Mouse (Mus musculus) embryonic facial prominence, embryonic 14.5 days (tissue): ENCODE data around the gene Gpc1. TPM values are rescaled to one million over a fixed set of nuclear protein-coding genes. Genes with fewer than 3 reads are reported as not detected.
A peak's percentile ranks its signal among the peaks of the same experiment; 100 is the strongest.

Experiments used
- ATAC-seq: fragments of 200-750 bp; cut with Nextera tagmentation; 2 replicates; pipeline ENCODE4 v1.8.0; 2017; ENCODE audit warnings: low read depth, moderate number of reproducible peaks, moderate TSS enrichment
- DNase-seq: peaks from one replicate; pipeline ENCODE4 v3.0.0-alpha.2; 2015; ENCODE audit warnings: low spot score
- H3K27ac ChIP-seq: fragments of 300-500 bp; sonication (generic); replicated peaks from 2 replicates; pipeline ENCODE4 v1.5.1; 2014; ENCODE audit warnings: low read depth, mild to moderate bottlenecking, low read length, moderate library complexity
- H3K27me3 ChIP-seq: fragments of 300-500 bp; sonication (generic); replicated peaks from 2 replicates; pipeline ENCODE4 v1.6.1; 2014; ENCODE audit warnings: low read length; ENCODE audit not compliant: control insufficient read depth, insufficient read depth
- H3K36me3 ChIP-seq: fragments of 300-500 bp; sonication (generic); 2 replicates; pipeline ENCODE4 v1.6.1; 2014; ENCODE audit warnings: low read length, mixed read lengths; ENCODE audit not compliant: control insufficient read depth, insufficient read depth
- H3K4me1 ChIP-seq: fragments of 300-500 bp; sonication (generic); 2 replicates; pipeline ENCODE4 v1.6.1; 2014; ENCODE audit warnings: antibody characterized with exemption, low read length; ENCODE audit not compliant: control insufficient read depth, insufficient read depth
- H3K4me2 ChIP-seq: fragments of 300-500 bp; sonication (generic); 2 replicates; pipeline ENCODE4 v1.6.1; 2014; ENCODE audit warnings: low read depth, mild to moderate bottlenecking, low read length, moderate library complexity, mixed read lengths
- H3K4me3 ChIP-seq: fragments of 300-500 bp; sonication (generic); 2 replicates; pipeline ENCODE4 v1.5.1; 2014; ENCODE audit warnings: low read depth, mild to moderate bottlenecking, low read length
- H3K9ac ChIP-seq: fragments of 300-500 bp; sonication (generic); 2 replicates; pipeline ENCODE4 v1.6.1; 2014; ENCODE audit warnings: low read depth, mild to moderate bottlenecking, low read length, moderate library complexity, mixed read lengths
- H3K9me3 ChIP-seq: fragments of 300-500 bp; sonication (generic); 2 replicates; pipeline ENCODE4 v1.6.1; 2016; ENCODE audit warnings: low read length; ENCODE audit not compliant: control insufficient read depth
- WGBS: fragments of 180-500 bp; shearing (Covaris S2); extraction: QIAGEN DNeasy Blood & Tissue Kit; methylation state at CpG from one replicate; pipeline ENCODE4 v1.1.7; 2014; 5-methylcytosine and 5-hydroxymethylcytosine counted together
- polyA plus RNA-seq: library from polyadenylated mRNA; unstranded; fragments of >200 nt; fragmentation: Nextera tagmentation; extraction: Ambion mirVana; gene quantifications from 2 replicates; pipeline ENCODE4 v1.2.1, GENCODE M21; 2014

The Gpc1 gene
- polyA plus RNA-seq, 1 experiment from 2014 or later, result 104 TPM

DNA sequence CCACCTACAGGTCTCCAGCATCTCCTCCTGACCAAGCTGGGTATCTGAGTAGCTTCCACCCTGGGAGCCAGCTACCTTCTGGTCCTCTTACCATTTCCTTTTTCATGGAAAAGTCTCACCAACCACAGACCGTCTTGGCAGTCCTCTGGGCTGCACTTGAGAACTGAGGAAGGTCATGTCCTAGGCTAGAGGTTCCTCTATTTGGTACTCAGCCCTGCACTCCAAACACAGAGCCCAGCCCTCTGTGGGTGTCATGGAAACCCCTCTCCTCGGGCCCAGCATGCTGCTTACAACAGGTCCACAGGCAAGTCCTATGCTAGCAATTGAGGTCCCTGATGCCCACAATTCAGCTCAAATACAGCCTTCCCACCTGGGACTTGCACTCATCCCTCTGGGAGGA lies 33.0 kb upstream of the Gpc1 start:
- 68% methylated on average over 2 of the region's 2 CpGs for WGBS
- no peak for ATAC-seq

DNA sequence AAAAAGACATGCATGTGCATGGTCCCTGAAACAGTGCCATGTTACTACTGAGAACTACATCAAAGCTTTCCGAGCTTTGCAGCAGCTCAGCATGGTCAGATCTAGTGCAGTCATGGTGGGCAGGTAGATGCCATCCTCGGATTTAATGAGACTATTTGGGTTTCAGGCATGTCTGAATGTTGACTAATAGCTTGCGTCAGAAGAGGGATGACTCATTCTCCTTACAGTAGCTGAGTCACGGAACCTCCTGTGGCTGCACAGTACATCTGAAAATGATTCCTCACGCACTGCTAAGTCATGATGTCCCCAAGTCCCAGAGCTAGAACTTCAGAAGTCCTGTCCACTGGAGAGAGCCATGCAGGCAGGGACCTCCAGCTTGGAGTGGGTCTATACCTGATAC lies 31.8 kb upstream of the Gpc1 start:
- Histone ChIP-seq H3K4me2 (no peak overlapping the region), H3K27me3 (no peaks in the 10 kb centered on the region), H3K36me3 (no peaks in the 10 kb centered on the region), H3K27ac (no peak overlapping the region), H3K4me1 (no peaks in the 10 kb centered on the region), H3K9me3 (no peaks in the 10 kb centered on the region), H3K9ac (no peak overlapping the region), H3K4me3 (no peak overlapping the region)
- ATAC-seq, result no peak
- DNase-seq, result no peak
- WGBS, result 71% methylated on average over 5 of the region's 5 CpGs

More for the DNA sequence above, 33.0 kb upstream of the Gpc1 start:
- DNase-seq, result no peak
- H3K27me3 ChIP-seq, result no peaks in the 10 kb centered on the region
- no peak overlapping the region for H3K4me2 ChIP-seq
- no peaks in the 10 kb centered on the region for H3K4me1 ChIP-seq
- no peak overlapping the region for H3K9ac ChIP-seq
- no peaks in the 10 kb centered on the region for H3K36me3 ChIP-seq
- H3K27ac ChIP-seq, result no peak overlapping the region
- no peak overlapping the region for H3K4me3 ChIP-seq
- H3K9me3 ChIP-seq, result no peaks in the 10 kb centered on the region

DNA sequence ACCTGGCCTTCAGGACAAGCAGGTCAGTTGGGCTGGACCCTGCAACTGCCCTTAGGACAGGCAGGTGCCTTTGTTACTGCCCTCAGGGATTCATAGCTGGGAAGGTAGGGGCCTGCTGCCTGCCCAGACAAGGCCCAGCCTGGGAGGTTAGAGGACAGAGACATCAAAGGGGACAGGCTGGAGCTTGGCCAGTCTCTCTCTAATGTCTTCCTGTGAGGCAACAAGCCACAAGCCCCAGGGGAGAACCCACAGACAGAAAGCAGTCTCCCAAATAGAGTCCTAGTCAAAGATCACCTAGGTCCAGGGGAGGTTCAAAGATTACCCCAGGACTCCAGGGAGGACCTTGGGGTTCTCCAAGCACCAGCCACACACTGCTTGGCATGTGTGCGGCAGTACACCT lies 29.1 kb upstream of the Gpc1 start:
- no peak for ATAC-seq

DNA sequence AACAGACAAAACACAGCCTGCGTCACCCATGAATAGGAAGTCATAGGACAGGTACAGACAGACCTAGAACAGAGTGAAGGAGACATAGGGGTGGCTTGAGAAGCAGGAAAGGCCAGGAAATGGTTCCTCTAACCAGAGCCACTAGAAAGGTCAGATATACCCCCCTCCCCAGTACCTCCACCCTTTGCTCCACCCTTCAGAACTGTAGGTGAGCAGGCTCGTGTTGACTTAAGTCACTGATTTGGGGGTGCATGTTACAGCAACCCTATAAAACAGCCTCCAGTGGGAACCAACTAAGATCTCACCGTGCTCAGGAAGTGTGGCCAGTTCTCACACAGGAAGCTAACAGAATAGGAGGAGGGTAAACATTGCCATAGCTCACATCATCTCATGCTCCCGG lies 28.1 kb upstream of the Gpc1 start:
- 77% methylated on average over 4 of the region's 4 CpGs for WGBS
- H3K4me2 ChIP-seq, result no peak overlapping the region

More for the DNA sequence above, 29.1 kb upstream of the Gpc1 start:
- Histone ChIP-seq H3K27me3 (no peaks in the 10 kb centered on the region), H3K4me3 (no peak overlapping the region), H3K4me1 (no peaks in the 10 kb centered on the region), H3K4me2 (no peak overlapping the region), H3K9me3 (no peaks in the 10 kb centered on the region), H3K36me3 (no peaks in the 10 kb centered on the region), H3K9ac (no peak overlapping the region), H3K27ac (no peak overlapping the region)
- DNase-seq, result no peak
- 100% methylated on average over 1 of the region's 1 CpGs for WGBS

DNA sequence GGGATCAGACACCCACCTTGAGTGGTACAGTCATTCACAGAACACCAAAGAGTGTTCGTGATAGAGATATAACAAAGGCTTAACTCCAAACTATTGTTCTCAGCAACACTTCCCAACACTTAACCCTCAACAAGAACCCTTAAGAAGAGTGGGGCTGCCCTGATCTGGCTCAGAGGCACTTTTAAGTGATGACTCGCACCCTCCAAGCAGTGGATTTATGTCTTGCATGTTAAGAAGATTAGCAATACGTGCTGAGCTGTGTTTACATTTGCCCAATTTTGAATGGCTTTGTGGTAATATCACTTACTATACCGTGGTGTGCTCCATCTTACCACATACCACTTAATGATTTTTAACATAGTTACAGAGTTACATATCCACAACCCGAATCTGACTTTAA lies 26.3 kb upstream of the Gpc1 start:
- no peak overlapping the region for H3K4me2 ChIP-seq
- H3K27me3 ChIP-seq, result no peaks in the 10 kb centered on the region
- no peak overlapping the region for H3K27ac ChIP-seq
- ATAC-seq (no peak), DNase-seq (no peak)
- no peak overlapping the region for H3K4me3 ChIP-seq
- peaks cover 8% of the 10 kb centered on the region; the same call in 1 of the 2 replicates for H3K9me3 ChIP-seq
- 68% methylated on average over 5 of the region's 5 CpGs for WGBS
- H3K36me3 ChIP-seq, result no peaks in the 10 kb centered on the region
- no peaks in the 10 kb centered on the region for H3K4me1 ChIP-seq
- no peak overlapping the region for H3K9ac ChIP-seq

More for the DNA sequence above, 28.1 kb upstream of the Gpc1 start:
- Histone ChIP-seq H3K4me3 (no peak overlapping the region), H3K9ac (no peak overlapping the region), H3K36me3 (no peaks in the 10 kb centered on the region), H3K9me3 (no peaks in the 10 kb centered on the region), H3K27me3 (no peaks in the 10 kb centered on the region), H3K27ac (no peak overlapping the region), H3K4me1 (no peaks in the 10 kb centered on the region)
- DNase-seq (no peak), ATAC-seq (no peak)

DNA sequence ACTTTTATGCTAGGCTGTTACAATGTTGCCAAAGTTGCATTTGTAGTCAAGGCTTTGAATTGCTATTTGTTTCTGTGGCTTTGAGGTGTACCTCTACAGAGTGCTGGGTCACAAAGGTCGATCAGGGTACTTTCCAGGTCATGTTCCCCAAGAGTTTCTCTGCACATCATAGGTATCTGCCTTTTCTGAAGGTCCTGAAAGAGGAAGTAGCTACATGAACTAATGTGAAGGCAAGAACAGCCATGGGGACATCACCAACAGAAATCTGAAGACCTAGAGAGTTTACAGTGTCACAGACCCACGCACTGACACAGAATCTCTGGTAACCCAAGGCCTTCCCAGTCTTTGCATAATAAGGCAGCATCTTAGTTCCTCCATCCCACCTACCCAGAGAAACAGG lies 25.6 kb upstream of the Gpc1 start:
- H3K4me3 ChIP-seq, result no peak overlapping the region
- DNase-seq, result no peak
- peaks cover 8% of the 10 kb centered on the region; the same call in 1 of the 2 replicates for H3K9me3 ChIP-seq
- H3K4me1 ChIP-seq, result no peaks in the 10 kb centered on the region
- no peak for ATAC-seq
- no peak overlapping the region for H3K4me2 ChIP-seq
- H3K36me3 ChIP-seq, result no peaks in the 10 kb centered on the region
- H3K27me3 ChIP-seq, result no peaks in the 10 kb centered on the region
- H3K9ac ChIP-seq, result no peak overlapping the region
- WGBS, result 69% methylated on average over 2 of the region's 2 CpGs
- H3K27ac ChIP-seq, result no peak overlapping the region

DNA sequence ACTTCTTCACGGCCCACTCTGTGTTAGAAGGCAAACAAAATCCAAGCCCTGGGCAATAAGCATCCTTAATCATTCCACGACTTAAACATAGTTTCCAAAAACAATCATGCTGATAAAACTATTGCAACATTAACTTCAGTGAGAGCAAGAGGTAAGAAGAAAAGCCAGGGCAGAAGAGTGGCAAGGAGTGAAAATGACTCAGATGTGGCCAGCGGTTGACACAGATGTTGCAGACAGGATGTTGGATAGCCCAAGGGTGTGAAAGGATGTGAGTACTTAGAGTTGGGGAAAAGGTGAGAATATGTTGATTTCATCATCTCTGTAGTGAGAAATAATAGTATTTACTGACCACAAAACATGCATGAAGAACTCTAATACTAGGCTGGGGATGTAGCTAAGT lies 24.7 kb upstream of the Gpc1 start:
- 81% methylated on average over 3 of the region's 3 CpGs for WGBS
- Histone ChIP-seq H3K9ac (no peak overlapping the region), H3K27ac (no peak overlapping the region), H3K9me3 (peaks cover 8% of the 10 kb centered on the region; the same call in 1 of the 2 replicates), H3K36me3 (no peaks in the 10 kb centered on the region), H3K4me1 (no peaks in the 10 kb centered on the region), H3K4me3 (no peak overlapping the region), H3K4me2 (no peak overlapping the region), H3K27me3 (no peaks in the 10 kb centered on the region)
- no peak for DNase-seq
- ATAC-seq, result no peak

DNA sequence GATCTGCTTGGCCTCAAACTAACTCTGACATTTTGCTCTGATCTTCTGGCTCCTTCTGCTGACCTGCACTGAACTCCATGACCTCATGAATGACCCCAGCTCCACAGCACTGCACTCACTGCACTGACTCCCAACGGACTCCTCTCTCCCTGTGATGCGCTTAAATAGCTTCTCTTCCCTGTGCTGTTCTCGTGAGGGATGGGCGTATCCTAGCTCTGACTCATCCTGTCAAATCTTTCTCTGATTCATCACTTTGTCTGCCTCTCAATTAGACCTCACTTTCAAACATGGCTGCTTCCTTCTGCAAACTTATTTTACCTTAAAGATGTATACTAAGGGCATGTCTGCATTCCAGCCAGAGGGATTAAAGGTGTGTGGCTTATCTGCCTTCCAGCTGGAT lies 21.8 kb upstream of the Gpc1 start:
- no peak for ATAC-seq
- 73% methylated on average over 4 of the region's 4 CpGs for WGBS

DNA sequence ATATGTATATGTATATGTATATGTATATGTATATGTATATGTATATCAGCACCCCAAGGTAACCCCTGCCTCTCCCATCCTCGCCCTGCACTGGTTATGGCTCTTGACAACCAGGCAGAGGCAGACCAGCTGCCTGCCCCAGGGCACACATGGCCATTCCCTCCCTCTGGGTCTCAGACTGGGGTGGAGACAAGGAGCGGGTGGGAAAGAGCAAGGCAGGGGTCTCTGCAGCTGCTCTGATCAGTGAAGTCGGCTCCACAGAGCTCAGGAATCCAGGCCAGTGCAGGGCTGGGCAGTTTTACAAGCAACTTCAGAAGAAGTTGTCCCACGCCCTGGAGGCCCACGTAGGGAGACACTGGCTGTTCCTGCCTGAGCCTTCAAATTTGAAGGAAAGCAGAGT lies 17.1 kb upstream of the Gpc1 start:
- peak; percentile 58; the same call in 1 of the 2 replicates for ATAC-seq
- Histone ChIP-seq H3K27ac (peak overlapping the region; percentile 84), H3K4me1 (peaks cover 20% of the 10 kb centered on the region), H3K4me2 (no peak overlapping the region), H3K9me3 (peaks cover 4% of the 10 kb centered on the region; the same call in 1 of the 2 replicates), H3K36me3 (no peaks in the 10 kb centered on the region), H3K27me3 (no peaks in the 10 kb centered on the region), H3K4me3 (no peak overlapping the region), H3K9ac (no peak overlapping the region)
- WGBS, result 58% methylated on average over 5 of the region's 5 CpGs
- peak; percentile 65 for DNase-seq

More for the DNA sequence above, 21.8 kb upstream of the Gpc1 start:
- H3K9me3 ChIP-seq, result peaks cover 8% of the 10 kb centered on the region; the same call in 1 of the 2 replicates
- peaks cover 9% of the 10 kb centered on the region for H3K4me1 ChIP-seq
- H3K9ac ChIP-seq, result no peak overlapping the region
- no peak overlapping the region for H3K27ac ChIP-seq
- DNase-seq, result no peak
- no peaks in the 10 kb centered on the region for H3K36me3 ChIP-seq
- H3K27me3 ChIP-seq, result no peaks in the 10 kb centered on the region
- no peak overlapping the region for H3K4me3 ChIP-seq
- no peak overlapping the region for H3K4me2 ChIP-seq
